Mouse (Mus musculus) MEL (cell line): ENCODE measurements around the gene Gm13539.

ENCODE experiments used
- CHD1 ChIP-seq: IDR thresholded peaks from 2 replicates; pipeline ENCODE4 v1.6.1; 2012; ENCODE audit warnings: low read depth, mild to moderate bottlenecking, inconsistent platforms, low read length, improper control_type of control experiment
- ELF1 ChIP-seq: IDR thresholded peaks from 2 replicates; pipeline ENCODE4 v1.6.1; 2014; ENCODE audit warnings: low read depth, mild to moderate bottlenecking, inconsistent platforms, low read length, improper control_type of control experiment, moderate library complexity
- RCOR1 ChIP-seq: IDR thresholded peaks from 2 replicates; pipeline ENCODE4 v1.6.1; 2012; ENCODE audit warnings: low read depth, mild to moderate bottlenecking, inconsistent platforms, low read length, improper control_type of control experiment
- USF1 ChIP-seq: IDR thresholded peaks from 2 replicates; pipeline ENCODE4 v1.6.1; 2014; ENCODE audit warnings: low read depth, mild to moderate bottlenecking, inconsistent platforms, low read length, improper control_type of control experiment, moderate library complexity

- TF ChIP-seq USF1 (no peak), CHD1 (no peak), RCOR1 (no peak), ELF1 (no peak)
Measured at GRCm38 (mm10) chr2:25797635-25798034, 15.6 kb downstream of the Gm13539 start.
